Mouse (Mus musculus) left cerebral cortex, adult 2 months (tissue): ENCODE measurements around the gene Gm21750. TPM values are rescaled to one million over a fixed set of nuclear protein-coding genes. Genes with fewer than 3 reads are reported as not detected.

ENCODE experiments used
- DNase-seq, 2 experiments: peaks; one replicate each; pipeline ENCODE4 v3.0.0; 2021 to 2022; ENCODE audit warnings: low spot score in 2 of 2, mixed read lengths in 1 of 2; ENCODE audit errors: extremely low spot score in 1 of 2
- H3K27ac ChIP-seq: fragments of 200-600 bp; 2 replicates; pipeline ENCODE4 v1.8.1; 2022
- H3K4me3 ChIP-seq: fragments of 200-600 bp; 2 replicates; pipeline ENCODE4 v1.8.1; 2022
- CTCF ChIP-seq: fragments of 200-600 bp; IDR thresholded peaks from 2 replicates; pipeline ENCODE4 v1.8.1; 2022; ENCODE audit warnings: antibody characterized with exemption, mild to moderate bottlenecking, moderate library complexity
- intact Hi-C: fragments of 180-260 bp; cut with DNase I; formaldehyde crosslinking; loops from one replicate; pipeline ENCODE4 v1.15.1; 2025
- total RNA-seq, 2 experiments: library from RNA; stranded (reverse); gene quantifications; 2 replicates each; pipeline ENCODE4 v1.2.3; 2021

Gene Gm21750
- total RNA-seq, 2 experiments from 2014 or later, result 0.37 TPM; not detected in 1

GRCm38 (mm10) chr14:73700256-73700655 lies 39.2 kb downstream of the Gm21750 start:
- intact Hi-C loops, result loop anchor here (2.0 to 10.0 kb wide), 4 partner anchors 77 to 1009 kb away; no protein-coding TSS in a partner anchor
- H3K4me3 ChIP-seq, result no peak overlapping the region
- no peak overlapping the region for H3K27ac ChIP-seq
- DNase-seq, result no peak
- peak; percentile 67 for TF ChIP-seq CTCF

DNA sequence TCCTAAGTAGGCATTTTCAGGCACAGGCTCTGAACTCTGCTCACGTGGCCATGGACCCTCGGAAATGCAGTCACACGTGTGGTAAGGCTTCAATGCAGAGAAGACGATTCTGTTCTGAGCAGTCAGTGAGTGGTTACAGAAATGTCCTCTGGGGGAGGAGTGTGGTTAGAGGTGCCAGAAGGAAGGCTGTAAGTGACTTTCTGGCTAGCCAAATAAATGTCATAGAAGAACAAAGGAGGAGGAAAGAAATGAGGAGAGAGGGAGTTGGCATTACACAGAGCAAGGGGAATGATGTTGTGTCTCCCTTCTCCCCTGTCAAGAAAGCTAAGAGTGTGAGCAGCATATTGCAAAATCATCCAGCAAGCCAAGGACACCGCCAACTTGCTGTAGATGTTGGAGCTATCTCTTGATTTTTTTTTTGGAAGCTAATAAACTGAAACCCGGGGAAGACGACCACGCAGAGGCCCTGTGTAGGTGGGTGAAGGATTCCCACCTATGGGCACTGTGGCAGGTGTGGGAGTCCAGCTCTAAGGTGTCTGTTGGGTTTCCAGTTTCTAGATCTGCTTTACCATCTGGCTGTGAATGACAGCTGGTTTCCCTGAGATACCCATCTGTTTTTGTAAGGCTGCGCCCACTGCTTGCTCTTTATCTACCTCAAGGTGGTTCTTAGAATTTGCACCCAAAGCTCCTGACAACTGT lies 48.5 kb downstream of the Gm21750 start:
- H3K4me3 ChIP-seq, result no peak overlapping the region
- intact Hi-C loops, result loop anchor here (1.0 to 10.0 kb wide), 5 partner anchors 53 to 545 kb away; no protein-coding TSS in a partner anchor
- no peak; the same call in 1 of the 2 replicates for TF ChIP-seq CTCF
- peak overlapping the region; percentile 71 for H3K27ac ChIP-seq
- DNase-seq, result peak; percentile 28 to 49

Other genes starting within 250 kb of the Gm21750 start
- 10 to 100 TPM; 26.6 to 26.9 TPM for gene Med4, start 151.2 kb upstream of the Gm21750 start, total RNA-seq
- 100 to 1,000 TPM; 143 to 160 TPM for gene Sucla2, start 135.9 kb upstream of the Gm21750 start, total RNA-seq
- 1 to 10 TPM; 5.2 to 6.0 TPM for gene Nudt15, start 113.0 kb upstream of the Gm21750 start, total RNA-seq